Comparison of ENCODE assay signal across 35 mouse cellular contexts in the genomic region with DNA sequence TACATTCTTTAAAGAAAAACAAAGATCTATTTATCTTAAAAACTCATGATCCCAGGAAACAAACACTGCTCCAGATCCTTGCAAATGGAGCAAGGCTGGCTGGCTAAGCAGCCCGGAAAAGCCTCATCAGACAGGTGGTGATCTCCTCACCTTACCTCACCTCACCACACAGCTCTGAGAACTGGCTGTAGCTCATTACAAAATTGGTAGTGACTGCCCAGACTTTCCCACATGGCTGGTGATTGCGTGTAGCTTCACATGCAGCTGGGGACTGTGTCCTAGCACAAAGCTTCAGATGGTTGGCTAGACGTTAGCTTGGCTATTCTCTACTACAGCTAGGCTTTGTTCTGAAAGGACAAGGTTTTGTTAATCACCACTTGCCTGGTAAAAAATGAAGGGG. TPM values are rescaled to one million over a fixed set of nuclear protein-coding genes. Genes with fewer than 3 reads are reported as not detected.
"Had no signal": no experiment of that assay in that cellular context is flagged by ENCODE, and none has a peak within 500 bp of the region (broad histone marks: within the 10 kb centered on the region; RNA-seq: fewer than 3 reads in every experiment).

No protein-coding gene starts in this region.

- H3K27ac ChIP-seq: limb, embryonic 10.5 days; limb, embryonic 12.5 days; limb, embryonic 13.5 days; limb, embryonic 15.5 days; liver, embryonic 12.5 days; liver, embryonic 13.5 days; liver, embryonic 14.5 days; liver, embryonic 15.5 days; lung, embryonic 15.5 days; macrophage; midbrain, embryonic 10.5 days; midbrain, embryonic 12.5 days; midbrain, embryonic 13.5 days; midbrain, embryonic 15.5 days; neural tube, embryonic 12.5 days had no signal

- DNase-seq: left cerebral cortex, postnatal 4 days; liver; liver, embryonic 13.5 days; liver, postnatal 0 days; lung, adult 2 months; lung, embryonic 14.5 days; lung, postnatal 10 days; lung, postnatal 14 days; lung, postnatal 4 days; midbrain, embryonic 14.5 days had no signal

- H3K4me3 ChIP-seq: limb, embryonic 10.5 days; limb, embryonic 12.5 days; limb, embryonic 13.5 days; limb, embryonic 15.5 days; liver, embryonic 12.5 days; liver, embryonic 13.5 days; liver, embryonic 15.5 days; lung, embryonic 15.5 days; megakaryocyte, embryonic 14.5 days; midbrain, embryonic 10.5 days; midbrain, embryonic 12.5 days; midbrain, embryonic 13.5 days; midbrain, embryonic 15.5 days; myocyte; neural tube, embryonic 12.5 days had no signal

RNA-seq across cellular contexts. Expression of a gene that starts 28.5 kb away (rescaled TPM):
- polyA plus RNA-seq: limb, embryonic 10.5 days; limb, embryonic 11.5 days; limb, embryonic 12.5 days; limb, embryonic 13.5 days; limb, embryonic 15.5 days; liver, embryonic 11.5 days; liver, embryonic 12.5 days; liver, embryonic 13.5 days; liver, embryonic 15.5 days; liver, embryonic 16.5 days; liver, postnatal 0 days; lung, embryonic 14.5 days; lung, embryonic 15.5 days; lung, embryonic 16.5 days; lung, postnatal 0 days; midbrain, embryonic 10.5 days; midbrain, embryonic 11.5 days; midbrain, embryonic 12.5 days; midbrain, embryonic 13.5 days; midbrain, embryonic 14.5 days; midbrain, embryonic 15.5 days; midbrain, embryonic 16.5 days; midbrain, postnatal 0 days; neural tube, embryonic 11.5 days; neural tube, embryonic 12.5 days had no signal
